Mouse (Mus musculus): ENCODE measurements at regions not wholly inside any gene's neighbourhood (a gene's known extent, or its start where the extent isn't known, plus 50 kb on each side); places are given as distances from the start of the nearest gene placed in this dataset.

DNA sequence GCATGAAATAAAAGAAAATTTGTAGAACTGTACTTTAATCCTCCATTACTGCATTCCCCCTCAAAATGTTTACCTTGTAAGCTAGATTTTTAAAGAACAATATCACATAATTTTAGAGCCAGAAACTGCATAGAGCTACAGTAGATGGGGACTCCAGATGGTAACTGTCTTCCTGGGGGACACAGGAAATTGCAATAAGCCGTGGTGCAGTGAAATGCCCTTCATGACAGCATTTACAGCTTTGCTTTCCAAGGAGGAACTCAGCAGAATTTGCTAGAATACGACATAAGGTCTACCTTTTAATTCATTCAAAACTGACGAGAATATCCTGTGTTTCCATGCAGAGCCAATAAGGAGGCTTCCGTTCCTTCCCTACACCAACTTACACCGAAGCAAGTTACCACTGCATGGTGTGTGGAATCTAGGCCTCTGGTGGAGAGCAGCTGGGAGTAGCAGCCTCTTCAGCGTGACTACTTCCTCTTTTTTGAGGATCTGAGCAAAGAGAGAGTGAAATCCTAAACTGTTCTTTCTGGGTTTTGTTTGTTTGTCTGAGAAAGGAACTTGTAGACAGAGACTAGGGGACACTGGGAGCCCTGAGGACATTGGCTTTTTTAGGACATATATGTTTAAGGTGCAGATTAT is 164.6 kb downstream of the Gm9376 start:
- TF ChIP-seq CTCF (IDR thresholded peaks at IDR 0.05; ENCODE audit: borderline replicate concordance, insufficient read depth, low read depth, low read length) (no peak), POLR2A (IDR thresholded peaks at IDR 0.05; ENCODE audit: borderline replicate concordance, insufficient read depth, low read length) (no peak)
